Mouse (Mus musculus) inflammation-experienced regulatory T-cells, adult 6 months (primary cell): ENCODE measurements around the gene Olfr532. TPM values are rescaled to one million over a fixed set of nuclear protein-coding genes. Genes with fewer than 3 reads are reported as not detected.
"Not testable (repeated sequence)": the region's sequence is repeated elsewhere in the genome, so short reads cannot be mapped to it uniquely, and the experiment has no call there.

Experiments used
- ATAC-seq: one replicate; pipeline ENCODE4 v1.8.0; 2017
- polyA plus RNA-seq, 3 experiments: library from polyadenylated mRNA; unstranded; fragments of 100-300 nt; shearing (Covaris generic); gene quantifications; one replicate each; pipeline ENCODE4 v1.2.1; 2017

Gene Olfr532
- not detected for polyA plus RNA-seq

- ATAC-seq = no peak
These were observed at the start of gene Olfr532 for GRCm38 (mm10) chr7:140421539-140421938. Olfr532 (minus strand) TSS chr7:140421639.

GRCm38 (mm10) chr7:140463070-140463469 lies 41.6 kb upstream of the Olfr532 start, which contains the start of gene Olfr533:
Olfr533 (plus strand) TSS chr7:140463370.
- ATAC-seq = not testable (repeated sequence)

GRCm38 (mm10) chr7:140443141-140443540 lies 21.7 kb upstream of the Olfr532 start:
- no peak for ATAC-seq

- ATAC-seq = no peak
These were observed 18.6 kb downstream of the Olfr532 start, which contains the start of gene Olfr531 for GRCm38 (mm10) chr7:140402818-140403217. Olfr531 (minus strand) TSS chr7:140402918.

- ATAC-seq = peak; percentile 67
These were observed 44.5 kb downstream of the Olfr532 start for GRCm38 (mm10) chr7:140376911-140377310.

- ATAC-seq = no peak
These were observed 45.2 kb downstream of the Olfr532 start, which contains the start of gene Olfr530 for GRCm38 (mm10) chr7:140376231-140376630. Olfr530 (minus strand) TSS chr7:140376331.

- ATAC-seq = peak; percentile 80
These were observed 47.1 kb downstream of the Olfr532 start for GRCm38 (mm10) chr7:140374300-140374699.

Other genes with a start within 250 kb of the Olfr532 start
- gene Olfr523, start 248.4 kb downstream of the Olfr532 start, polyA plus RNA-seq = not detected
- under 1 TPM in 1 of 3 experiments, not detected in 2; 0.13 TPM for gene Olfr524, start 215.7 kb downstream of the Olfr532 start, polyA plus RNA-seq
- under 1 TPM in 2 of 3 experiments, not detected in 1; 0.27 to 0.55 TPM for gene Cd163l1, start 203.4 kb downstream of the Olfr532 start, polyA plus RNA-seq
- gene 5830411N06Rik, start 174.4 kb downstream of the Olfr532 start, polyA plus RNA-seq = 1 to 10 TPM in 1 of 3 experiments, not detected in 2; 2.9 TPM
- under 1 TPM; 0.25 to 0.54 (median 0.34) TPM for gene Olfr525, start 100.8 kb downstream of the Olfr532 start, polyA plus RNA-seq
- gene Olfr527, start 87.6 kb downstream of the Olfr532 start, polyA plus RNA-seq = under 1 TPM in 2 of 3 experiments, not detected in 1; 0.23 to 0.35 TPM
- 1 to 10 TPM in 2 of 3 experiments, under 1 TPM in 1; 0.42 to 1.2 (median 1.0) TPM for gene Olfr60, start 60.0 kb downstream of the Olfr532 start, polyA plus RNA-seq
- under 1 TPM in 1 of 3 experiments, not detected in 2; 0.20 TPM for gene Olfr530, start 45.3 kb downstream of the Olfr532 start, polyA plus RNA-seq
- not detected for gene Olfr531, start 18.7 kb downstream of the Olfr532 start, polyA plus RNA-seq
- gene Olfr533, start 41.7 kb upstream of the Olfr532 start, polyA plus RNA-seq = under 1 TPM in 1 of 3 experiments, not detected in 2; 0.19 TPM
- not detected for gene Olfr535, start 62.6 kb upstream of the Olfr532 start, polyA plus RNA-seq
- gene Olfr536, start 85.8 kb upstream of the Olfr532 start, polyA plus RNA-seq = not detected
- gene Olfr538, start 146.2 kb upstream of the Olfr532 start, polyA plus RNA-seq = not detected
- under 1 TPM in 1 of 3 experiments, not detected in 2; 0.08 TPM for gene Olfr46, start 179.6 kb upstream of the Olfr532 start, polyA plus RNA-seq
- gene Olfr61, start 207.3 kb upstream of the Olfr532 start, polyA plus RNA-seq = not detected
- gene Olfr53, start 224.8 kb upstream of the Olfr532 start, polyA plus RNA-seq = not detected
- under 1 TPM in 1 of 3 experiments, not detected in 2; 0.05 TPM for gene Olfr539, start 238.3 kb upstream of the Olfr532 start, polyA plus RNA-seq